Mouse (Mus musculus) CH12.LX (cell line): ENCODE measurements around the gene Slc30a2. TPM values are rescaled to one million over a fixed set of nuclear protein-coding genes. Genes with fewer than 3 reads are reported as not detected.

Source experiments
- DNase-seq: peaks from one replicate; pipeline ENCODE4 v3.0.0-alpha.2; 2013; ENCODE audit errors: extremely low read depth
- H3K27ac ChIP-seq: 2 replicates; pipeline ENCODE4 v1.5.1; 2012; ENCODE audit warnings: low read depth, mild to moderate bottlenecking, control low read depth, moderate library complexity; ENCODE audit not compliant: insufficient read depth
- H3K27me3 ChIP-seq: replicated peaks from 2 replicates; pipeline ENCODE3; 2012; ENCODE audit warnings: inconsistent platforms
- H3K36me3 ChIP-seq, 2 experiments: replicated peaks in 1 of 2; 2 replicates each; pipeline versions ENCODE3 to v1.6.1; 2012; ENCODE audit warnings: inconsistent platforms in 1 of 2, low read length in 1 of 2, mild to moderate bottlenecking in 1 of 2, mixed read lengths in 1 of 2, moderate library complexity in 1 of 2; ENCODE audit not compliant: control insufficient read depth in 1 of 2, insufficient read depth in 1 of 2
- H3K4me1 ChIP-seq, 2 experiments: 2 replicates each; pipeline ENCODE4 v1.6.1; 2012; ENCODE audit warnings: inconsistent platforms in 1 of 2, moderate library complexity in 1 of 2; ENCODE audit not compliant: insufficient read depth in 2 of 2, control insufficient read depth in 1 of 2
- H3K4me2 ChIP-seq: 2 replicates; pipeline ENCODE4 v1.6.1; 2012; ENCODE audit warnings: low read depth, mild to moderate bottlenecking, control low read depth; ENCODE audit not compliant: poor library complexity, insufficient read depth, severe bottlenecking
- H3K4me3 ChIP-seq, 3 experiments: fragments of 150-350 bp in 1 of 3; sonication (generic) in 1 of 3; replicated peaks in 1 of 3; 2 replicates each; pipeline versions ENCODE3 to v1.5.1; 2011 to 2012; ENCODE audit warnings: low read depth in 2 of 3, low read length in 2 of 3, mild to moderate bottlenecking in 2 of 3, moderate library complexity in 2 of 3, control low read depth in 1 of 3, improper control_type of control experiment in 1 of 3, inconsistent platforms in 1 of 3, mixed read lengths in 1 of 3; ENCODE audit not compliant: poor library complexity in 1 of 3
- H3K79me2 ChIP-seq: replicated peaks from 2 replicates; pipeline ENCODE4 v1.6.1; 2012; ENCODE audit warnings: mild to moderate bottlenecking, moderate library complexity; ENCODE audit not compliant: control insufficient read depth, poor library complexity, insufficient read depth, severe bottlenecking; ENCODE audit errors: extremely low read depth
- H3K9ac ChIP-seq: 2 replicates; pipeline ENCODE4 v1.6.1; 2012; ENCODE audit warnings: low read depth, mild to moderate bottlenecking, control low read depth, moderate library complexity; ENCODE audit not compliant: insufficient read depth
- H3K9me3 ChIP-seq: replicated peaks from 2 replicates; pipeline ENCODE3; 2012; ENCODE audit warnings: low read length, inconsistent platforms, mixed read lengths
- BHLHE40 ChIP-seq: IDR thresholded peaks from 2 replicates; pipeline ENCODE4 v1.6.1; 2011; ENCODE audit warnings: mild to moderate bottlenecking, low read depth, low read length, improper control_type of control experiment
- CHD1 ChIP-seq: IDR thresholded peaks from 2 replicates; pipeline ENCODE4 v1.6.1; 2012; ENCODE audit warnings: low read depth, low read length, improper control_type of control experiment, inconsistent platforms
- CHD2 ChIP-seq: IDR thresholded peaks from 2 replicates; pipeline ENCODE4 v1.6.1; 2011; ENCODE audit warnings: low read length, improper control_type of control experiment
- CTCF ChIP-seq, 2 experiments: IDR thresholded peaks in 1 of 2; conservative IDR thresholded peaks in 1 of 2; 2 replicates each; pipeline ENCODE4 v1.5.1; 2011 to 2012; ENCODE audit warnings: low read depth in 2 of 2, low read length in 2 of 2, improper control_type of control experiment in 1 of 2, inconsistent platforms in 1 of 2, mild to moderate bottlenecking in 1 of 2, moderate library complexity in 1 of 2
- E2F4 ChIP-seq: IDR thresholded peaks from 2 replicates; pipeline ENCODE4 v1.6.1; 2011; ENCODE audit warnings: low read depth, low read length, improper control_type of control experiment; ENCODE audit not compliant: insufficient replicate concordance
- ELF1 ChIP-seq: IDR thresholded peaks from 2 replicates; pipeline ENCODE4 v1.6.1; 2014; ENCODE audit warnings: low read depth, mild to moderate bottlenecking, inconsistent platforms, low read length, improper control_type of control experiment
- ETS1 ChIP-seq: conservative IDR thresholded peaks from 2 replicates; pipeline ENCODE4 v1.6.1; 2012; ENCODE audit warnings: low read depth, mild to moderate bottlenecking, inconsistent platforms, low read length, improper control_type of control experiment, moderate library complexity
- GABPA ChIP-seq: IDR thresholded peaks from 2 replicates; pipeline ENCODE4 v1.6.1; 2012; ENCODE audit warnings: low read depth, low read length, improper control_type of control experiment, inconsistent platforms; ENCODE audit not compliant: insufficient replicate concordance
- HCFC1 ChIP-seq: IDR thresholded peaks from 2 replicates; pipeline ENCODE4 v1.6.1; 2012; ENCODE audit warnings: low read depth, mild to moderate bottlenecking, inconsistent platforms, low read length, improper control_type of control experiment
- IRF4 ChIP-seq: IDR thresholded peaks from 2 replicates; pipeline ENCODE4 v1.6.1; 2014; ENCODE audit warnings: low read depth, mild to moderate bottlenecking, inconsistent platforms, low read length, improper control_type of control experiment
- JUN ChIP-seq: IDR thresholded peaks from 2 replicates; pipeline ENCODE4 v1.6.1; 2011; ENCODE audit warnings: low read depth, mild to moderate bottlenecking, low read length, improper control_type of control experiment, moderate library complexity; ENCODE audit not compliant: insufficient read depth
- KAT2A ChIP-seq: IDR thresholded peaks from 2 replicates; pipeline ENCODE4 v1.6.1; 2012; ENCODE audit warnings: low read length, improper control_type of control experiment, inconsistent platforms; ENCODE audit not compliant: insufficient replicate concordance
- MAFK ChIP-seq: IDR thresholded peaks from 2 replicates; pipeline ENCODE4 v1.6.1; 2011; ENCODE audit warnings: low read length, improper control_type of control experiment; ENCODE audit not compliant: insufficient replicate concordance
- MAX ChIP-seq: IDR thresholded peaks from 2 replicates; pipeline ENCODE4 v1.6.1; 2011; ENCODE audit warnings: low read length, improper control_type of control experiment
- MAZ ChIP-seq: IDR thresholded peaks from 2 replicates; pipeline ENCODE4 v1.6.1; 2012; ENCODE audit warnings: low read depth, mild to moderate bottlenecking, inconsistent platforms, low read length, improper control_type of control experiment, moderate library complexity
- MEF2A ChIP-seq: IDR thresholded peaks from 2 replicates; pipeline ENCODE4 v1.6.1; 2014; ENCODE audit warnings: low read depth, mild to moderate bottlenecking, inconsistent platforms, low read length, improper control_type of control experiment, borderline replicate concordance
- MXI1 ChIP-seq: IDR thresholded peaks from 2 replicates; pipeline ENCODE4 v1.6.1; 2011; ENCODE audit warnings: mild to moderate bottlenecking, low read depth, low read length, improper control_type of control experiment
- MYC ChIP-seq: IDR thresholded peaks from 2 replicates; pipeline ENCODE4 v1.6.1; 2011; ENCODE audit warnings: low read depth, mild to moderate bottlenecking, improper control_type of control experiment, low read length
- NELFE ChIP-seq: IDR thresholded peaks from 2 replicates; pipeline ENCODE4 v1.6.1; 2011; ENCODE audit warnings: low read depth, low read length, improper control_type of control experiment
- NRF1 ChIP-seq: IDR thresholded peaks from 2 replicates; pipeline ENCODE4 v1.6.1; 2014; ENCODE audit warnings: low read depth, mild to moderate bottlenecking, inconsistent platforms, low read length, improper control_type of control experiment, moderate library complexity
- PAX5 ChIP-seq: IDR thresholded peaks from 2 replicates; pipeline ENCODE4 v1.6.1; 2012; ENCODE audit warnings: low read length, inconsistent platforms, mixed read lengths
- POLR2A ChIP-seq: IDR thresholded peaks from 2 replicates; pipeline ENCODE4 v1.6.1; 2011; ENCODE audit warnings: low read depth, mild to moderate bottlenecking, improper control_type of control experiment, low read length
- POLR2AphosphoS2 ChIP-seq: IDR thresholded peaks from 2 replicates; pipeline ENCODE4 v1.6.1; 2011; ENCODE audit warnings: low read depth, low read length, improper control_type of control experiment
- RCOR1 ChIP-seq: conservative IDR thresholded peaks from 2 replicates; pipeline ENCODE4 v1.6.1; 2012; ENCODE audit warnings: low read depth, mild to moderate bottlenecking, inconsistent platforms, low read length, improper control_type of control experiment
- SIN3A ChIP-seq: IDR thresholded peaks from 2 replicates; pipeline ENCODE4 v1.6.1; 2012; ENCODE audit warnings: low read length, improper control_type of control experiment, inconsistent platforms
- TCF12 ChIP-seq: IDR thresholded peaks from 2 replicates; pipeline ENCODE4 v1.6.1; 2014; ENCODE audit warnings: low read depth, mild to moderate bottlenecking, inconsistent platforms, low read length, improper control_type of control experiment
- USF1 ChIP-seq: IDR thresholded peaks from 2 replicates; pipeline ENCODE4 v1.6.1; 2014; ENCODE audit warnings: low read depth, mild to moderate bottlenecking, inconsistent platforms, low read length, improper control_type of control experiment
- USF2 ChIP-seq: conservative IDR thresholded peaks from 2 replicates; pipeline ENCODE4 v1.6.1; 2011; ENCODE audit warnings: low read depth, low read length, improper control_type of control experiment
- ZC3H11A ChIP-seq: IDR thresholded peaks from 2 replicates; pipeline ENCODE4 v1.6.1; 2012; ENCODE audit warnings: low read depth, mild to moderate bottlenecking, inconsistent platforms, low read length, improper control_type of control experiment
- ZNF384 ChIP-seq: IDR thresholded peaks from 2 replicates; pipeline ENCODE4 v1.6.1; 2012; ENCODE audit warnings: low read depth, low read length, improper control_type of control experiment, inconsistent platforms
- dilution Hi-C: fragments of 300-500 bp; cut with MboI; formaldehyde crosslinking; loops from 2 replicates; pipeline ENCODE4 v1.14.3; 2020; ENCODE audit warnings: low sequenced_read_pairs; ENCODE audit not compliant: extremely low pct_unique_long_range_greater_than_20kb, extremely low pct_ligation_motif_present
- in situ Hi-C: fragments of 300-500 bp; cut with MboI; formaldehyde crosslinking; loops from 3 replicates; pipeline ENCODE4 v1.14.3; 2019; ENCODE audit warnings: low sequenced_read_pairs, low pct_ligation_motif_present, low pct_unique_long_range_greater_than_20kb, mixed read lengths
- polyA plus RNA-seq: library from polyadenylated mRNA; unstranded; fragments of >175 nt; gene quantifications from 2 replicates; pipeline ENCODE4 v1.2.1, GENCODE M21; 2012; ENCODE audit warnings: low read depth; ENCODE audit not compliant: insufficient read length
- total RNA-seq, 2 experiments: library from RNA; depleted of rRNA; stranded (reverse); fragments of 300-350 nt in 1 of 2; fragments of >200 nt in 1 of 2; gene quantifications; 2 replicates each; pipeline ENCODE4 v1.2.3; 2012 to 2014

Slc30a2 gene
- total and polyA plus RNA-seq, 3 experiments = 5.1 to 22.4 (median 8.9) TPM

GRCm38 (mm10) chr4:134350641-134351040 lies 7.7 kb downstream of the Slc30a2 start:
- H3K36me3 ChIP-seq = peaks cover 0 to 3% of the 10 kb centered on the region in 2 experiments
- no peak for TF ChIP-seq RCOR1
- no peak for TF ChIP-seq POLR2A
- TF ChIP-seq, all 38 proteins: peak for 0
- no peak for DNase-seq
- Histone ChIP-seq H3K4me3 (no peak overlapping the region), H3K79me2 (no peaks in the 10 kb centered on the region), H3K27ac (no peak overlapping the region), H3K4me1 (peaks cover 20 to 35% of the 10 kb centered on the region in 2 experiments), H3K27me3 (no peaks in the 10 kb centered on the region), H3K4me2 (no peak overlapping the region), H3K9me3 (peaks cover 9% of the 10 kb centered on the region), H3K9ac (no peak overlapping the region)
- dilution Hi-C loops (no loop called here), in situ Hi-C loops (loop anchor here (5.0 kb wide), 1 partner anchor 43 kb away; no protein-coding TSS in a partner anchor)

DNA sequence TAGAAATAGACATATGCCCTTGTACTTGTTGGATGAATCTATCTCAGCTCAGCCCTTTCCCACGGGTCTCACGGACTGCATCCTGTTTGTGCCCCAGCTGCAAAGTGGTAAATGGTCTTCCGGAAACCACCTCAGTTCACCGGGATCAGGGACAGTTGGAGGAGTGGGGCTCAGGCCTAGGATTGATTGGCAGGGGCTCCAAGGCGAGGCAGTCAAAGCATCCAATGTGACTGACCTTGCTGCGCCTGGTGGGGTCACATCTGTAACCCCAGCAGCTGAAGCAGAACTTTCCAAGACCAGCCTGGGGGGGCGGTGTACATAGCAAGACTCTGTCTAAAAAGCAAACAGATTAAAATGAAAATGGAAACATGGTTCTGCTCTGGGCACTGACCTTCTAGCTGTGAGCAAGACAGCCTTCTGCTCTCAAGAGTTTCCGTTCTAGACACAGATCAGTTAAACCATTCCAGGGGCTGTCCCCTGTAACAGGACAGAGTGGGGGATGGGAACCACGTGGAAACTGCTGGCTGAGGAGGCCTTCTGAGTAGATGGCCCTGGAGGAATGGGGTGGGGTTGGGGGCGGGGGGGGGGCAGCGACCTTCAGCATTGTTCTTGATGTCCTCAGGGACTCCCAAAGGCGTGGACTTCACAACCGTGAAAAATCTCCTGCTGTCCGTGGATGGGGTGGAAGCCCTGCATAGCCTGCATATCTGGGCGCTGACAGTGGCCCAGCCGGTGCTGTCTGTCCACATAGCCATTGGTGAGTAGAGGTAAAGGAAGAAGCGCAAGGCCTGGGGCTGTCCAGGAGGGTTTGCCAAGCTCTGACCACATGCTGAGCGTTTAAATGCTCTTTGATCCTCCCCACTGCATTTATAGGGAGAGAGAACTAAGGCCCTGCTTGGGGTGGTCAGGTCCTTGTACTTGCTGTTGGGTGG lies 8.6 kb downstream of the Slc30a2 start:
- H3K79me2 ChIP-seq = no peaks in the 10 kb centered on the region
- H3K4me1 ChIP-seq = peaks cover 27 to 45% of the 10 kb centered on the region in 2 experiments
- dilution Hi-C loops = no loop called here
- peaks cover 9% of the 10 kb centered on the region for H3K9me3 ChIP-seq
- peaks cover 0 to 9% of the 10 kb centered on the region in 2 experiments for H3K36me3 ChIP-seq
- peak; percentile 96 for DNase-seq
- peak overlapping the region; percentile 84 for H3K27ac ChIP-seq
- H3K4me3 ChIP-seq = peak overlapping the region; percentile 61 to 64 (median 64)
- peak overlapping the region; percentile 99 for H3K4me2 ChIP-seq
- in situ Hi-C loops = loop anchor here (5.0 kb wide), 1 partner anchor 44 kb away; no protein-coding TSS in a partner anchor
- peak overlapping the region; percentile 45 for H3K9ac ChIP-seq
- H3K27me3 ChIP-seq = no peaks in the 10 kb centered on the region
- TF ChIP-seq KAT2A (no peak), POLR2A (peak; percentile 61), TCF12 (peak; percentile 75), E2F4 (no peak), USF2 (no peak), MYC (peak; percentile 98), MEF2A (peak; percentile 69; the same call in 1 of the 2 replicates), ZC3H11A (no peak), PAX5 (no peak), NELFE (peak; percentile 58), ZNF384 (no peak), CHD2 (peak; percentile 93), MXI1 (peak; percentile 90), GABPA (no peak), JUN (no peak), MAX (peak; percentile 98), NRF1 (peak; percentile 14; the same call in 1 of the 2 replicates), ETS1 (peak; percentile 63), CTCF (conservative IDR thresholded peaks at IDR 0.05 in 1 of 2, IDR thresholded peaks at IDR 0.05 in 1 of 2; ENCODE audit: low read depth in 2 of 2, low read length in 2 of 2) (no peak), USF1 (no peak), BHLHE40 (peak; percentile 53), MAFK (no peak), IRF4 (peak; percentile 58), CHD1 (no peak; the same call in 1 of the 2 replicates), HCFC1 (no peak), POLR2AphosphoS2 (no peak), ELF1 (0 out of 2 replicates have a peak, but pooled peaks have one; percentile 33), MAZ (peak; percentile 37; the same call in 1 of the 2 replicates), SIN3A (peak; percentile 79)
